Mouse (Mus musculus) 3T3-L1 (cell line): ENCODE results near the gene Gstm4.
"Not testable (repeated sequence)": the region's sequence is repeated elsewhere in the genome, so short reads cannot be mapped to it uniquely, and the experiment has no call there.

Experiments
- DNase-seq: peaks from one replicate; pipeline ENCODE4 v3.0.0-alpha.2; 2015; ENCODE audit warnings: low read depth, low spot score

Gstm4 gene

GRCm38 (mm10) chr3:108070295-108071293 is 25.9 kb upstream of the Gstm4 start:
- peak; percentile 71 for DNase-seq

- no peak for DNase-seq
Observed at GRCm38 (mm10) chr3:108069231-108069870, 24.7 kb upstream of the Gstm4 start.

- no peak for DNase-seq
Observed at GRCm38 (mm10) chr3:108068826-108069225, 24.1 kb upstream of the Gstm4 start.

DNA sequence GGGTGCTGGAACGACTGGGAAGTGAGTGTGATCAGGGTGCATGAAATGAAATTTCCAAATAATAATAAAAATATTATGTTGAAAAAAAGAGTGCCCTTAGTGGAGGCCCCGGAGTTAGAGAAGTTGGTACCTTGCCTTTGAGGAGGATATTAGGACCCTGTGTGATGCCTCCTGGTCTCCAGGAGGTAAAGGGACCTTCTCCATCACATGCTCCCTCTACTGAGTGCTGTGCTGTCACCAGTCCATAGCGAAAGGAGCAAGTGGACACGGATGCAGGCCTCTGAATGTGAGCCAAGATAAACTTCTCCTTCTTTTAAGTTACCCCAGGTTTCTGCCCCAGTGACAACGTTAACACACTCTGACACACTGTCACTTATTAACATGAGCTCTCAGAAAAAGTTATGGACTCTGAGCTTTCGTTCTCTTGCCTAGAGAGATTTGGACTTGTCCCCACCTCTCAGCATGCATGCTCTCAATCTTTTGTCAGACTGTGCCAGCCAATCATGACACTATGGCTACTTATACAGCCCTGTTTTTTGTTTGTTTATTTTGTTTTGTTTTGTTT is 22.8 kb upstream of the Gstm4 start:
- no peak for DNase-seq

DNA sequence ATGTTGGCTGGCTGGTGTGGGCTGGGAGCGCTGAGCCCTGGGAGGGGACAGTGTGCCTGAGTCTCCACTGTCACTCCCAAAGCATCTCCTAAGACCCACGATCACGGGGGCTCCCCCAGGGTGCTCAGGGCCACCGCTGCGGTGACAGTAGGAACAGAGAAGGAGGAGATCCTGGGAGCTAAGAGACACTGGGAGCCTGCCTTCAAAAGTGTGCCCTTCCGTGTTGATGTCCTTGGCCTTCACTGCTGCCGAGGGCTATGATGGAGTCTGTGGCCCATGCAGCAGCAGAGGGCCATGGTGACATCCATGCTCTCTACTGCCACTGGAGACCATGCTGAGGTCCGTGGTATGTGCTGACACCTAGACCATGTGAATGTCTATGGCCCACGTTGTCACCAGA is 20.9 kb upstream of the Gstm4 start:
- DNase-seq, result no peak

DNA sequence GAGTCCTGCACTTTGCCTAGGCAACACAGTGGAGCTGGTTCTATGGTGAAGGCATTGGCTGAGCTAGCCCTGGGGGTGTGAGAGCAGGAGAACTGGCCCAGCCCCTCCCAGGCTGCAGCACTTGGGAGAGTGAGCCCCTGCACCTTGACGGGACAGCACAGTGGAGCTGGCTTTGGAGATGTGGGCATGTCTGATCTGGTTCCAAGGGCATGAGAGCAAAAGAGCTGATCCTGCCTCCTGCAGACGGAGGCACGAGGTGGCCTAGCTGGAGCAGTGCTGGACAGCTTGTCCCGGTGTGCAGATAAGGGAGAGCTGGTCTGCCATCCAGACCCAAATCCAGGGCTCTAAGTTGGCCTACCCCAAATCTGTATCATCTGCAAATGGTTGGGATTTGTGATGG is 20.0 kb upstream of the Gstm4 start:
- no peak for DNase-seq

DNA sequence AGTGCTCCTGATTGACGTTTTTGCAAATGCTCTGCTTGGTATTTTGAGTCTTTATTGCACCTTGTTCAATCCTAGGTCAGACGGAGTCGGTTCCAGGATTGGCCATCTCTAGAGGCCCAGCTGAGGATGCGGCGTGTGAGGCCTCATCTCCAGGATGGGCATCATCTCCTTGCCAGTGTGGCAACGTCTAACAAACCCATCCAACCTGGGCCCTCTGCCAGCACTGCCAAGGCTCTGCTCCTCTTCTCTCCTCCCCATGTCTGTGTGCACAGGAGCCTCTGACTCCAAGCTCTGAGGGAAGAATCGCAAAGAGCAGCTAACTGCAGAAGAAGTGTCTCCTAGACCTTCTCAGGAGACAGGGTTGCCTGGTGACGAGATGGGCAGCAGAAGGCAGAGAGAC is 18.0 kb upstream of the Gstm4 start:
- no peak for DNase-seq

- DNase-seq, result peak; percentile 87
Observed at GRCm38 (mm10) chr3:108061420-108061819, 16.7 kb upstream of the Gstm4 start.

DNA sequence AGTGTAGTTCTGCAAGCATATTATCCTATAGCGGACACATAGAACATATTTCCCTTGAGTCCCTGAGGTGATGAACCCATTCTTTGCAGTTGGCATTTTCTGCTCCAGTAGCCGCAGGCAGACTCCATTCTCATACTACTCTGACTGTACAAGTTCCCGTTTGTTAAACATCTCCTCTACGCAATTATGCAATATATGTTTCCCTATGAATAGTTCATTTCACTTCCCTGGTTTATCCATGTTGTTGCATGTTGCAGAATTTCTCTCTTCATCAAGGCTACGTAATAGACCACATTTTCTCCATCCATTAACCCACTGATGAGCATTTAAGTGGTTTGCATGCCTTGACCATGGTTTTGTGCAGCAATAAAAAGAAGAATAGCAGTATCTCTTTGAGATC is 5.8 kb upstream of the Gstm4 start:
- DNase-seq, result no peak

DNA sequence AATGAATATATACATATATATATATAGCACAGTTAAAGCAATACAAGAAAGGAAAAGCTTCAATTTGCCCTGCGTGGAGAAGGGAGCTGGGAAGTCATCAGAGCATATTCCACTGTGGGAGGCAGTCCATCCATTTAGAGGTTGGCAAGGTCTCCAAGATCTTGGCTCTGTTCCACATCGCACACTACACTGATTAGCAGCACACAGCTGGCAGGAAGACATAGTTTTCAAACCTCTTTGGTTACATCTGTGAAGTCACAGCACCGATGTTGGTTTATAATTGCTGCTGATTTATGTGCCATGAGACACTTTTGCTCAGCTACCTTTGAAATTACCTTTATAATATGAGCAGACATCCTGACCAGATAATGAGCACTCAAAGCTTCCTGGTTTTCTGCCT is 3.6 kb upstream of the Gstm4 start:
- DNase-seq, result no peak

GRCm38 (mm10) chr3:108046944-108047655 is 2.4 kb upstream of the Gstm4 start:
- peak; percentile 54 for DNase-seq

DNA sequence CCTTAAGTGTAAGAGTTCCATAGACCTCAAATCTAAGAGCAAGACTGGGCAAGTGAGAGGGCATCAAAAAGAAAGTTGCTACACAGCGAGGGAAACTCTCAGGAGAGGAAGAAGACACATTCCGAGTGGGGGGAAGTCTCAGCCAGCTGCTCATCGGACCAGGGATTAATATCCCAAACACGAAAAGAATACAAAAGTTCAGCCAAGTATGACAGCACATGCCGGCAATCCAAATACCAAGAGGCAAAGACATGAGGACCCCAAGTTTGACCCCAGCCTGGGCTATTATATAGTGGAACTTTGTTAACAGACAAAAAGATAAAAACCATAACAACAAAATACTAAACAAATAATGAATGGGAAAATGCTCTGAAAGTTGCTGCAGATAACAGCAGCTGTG is 11.5 kb downstream of the Gstm4 start:
- DNase-seq, result no peak

GRCm38 (mm10) chr3:108032113-108032512 is 12.6 kb downstream of the Gstm4 start:
- DNase-seq, result no peak

- DNase-seq, result no peak
Observed at GRCm38 (mm10) chr3:108028641-108029365, 15.9 kb downstream of the Gstm4 start.

GRCm38 (mm10) chr3:108026597-108026996 is 18.1 kb downstream of the Gstm4 start:
- no peak for DNase-seq

DNA sequence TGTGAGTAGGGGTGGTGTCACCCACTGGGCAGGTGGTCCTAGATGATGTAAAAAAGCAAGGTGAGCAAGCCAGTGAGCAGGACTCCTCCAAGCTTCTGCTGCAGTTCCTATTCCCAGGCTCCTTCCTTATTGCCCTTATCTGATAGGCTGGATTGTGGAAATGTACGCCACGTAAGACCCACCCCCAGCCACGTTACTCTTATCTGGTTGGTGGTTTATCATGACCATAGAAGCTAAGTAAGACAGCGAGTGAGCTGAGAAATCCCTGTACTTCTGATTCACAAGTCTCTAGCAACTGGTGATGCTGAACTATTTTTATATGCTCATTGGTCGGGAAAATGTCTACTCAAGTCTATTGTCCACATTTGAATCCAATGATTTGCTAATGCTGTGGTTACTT is 18.6 kb downstream of the Gstm4 start:
- peak; percentile 43 for DNase-seq

GRCm38 (mm10) chr3:108025318-108025717 is 19.4 kb downstream of the Gstm4 start:
- DNase-seq, result no peak

GRCm38 (mm10) chr3:108022650-108023049 is 22.0 kb downstream of the Gstm4 start:
- no peak for DNase-seq

DNA sequence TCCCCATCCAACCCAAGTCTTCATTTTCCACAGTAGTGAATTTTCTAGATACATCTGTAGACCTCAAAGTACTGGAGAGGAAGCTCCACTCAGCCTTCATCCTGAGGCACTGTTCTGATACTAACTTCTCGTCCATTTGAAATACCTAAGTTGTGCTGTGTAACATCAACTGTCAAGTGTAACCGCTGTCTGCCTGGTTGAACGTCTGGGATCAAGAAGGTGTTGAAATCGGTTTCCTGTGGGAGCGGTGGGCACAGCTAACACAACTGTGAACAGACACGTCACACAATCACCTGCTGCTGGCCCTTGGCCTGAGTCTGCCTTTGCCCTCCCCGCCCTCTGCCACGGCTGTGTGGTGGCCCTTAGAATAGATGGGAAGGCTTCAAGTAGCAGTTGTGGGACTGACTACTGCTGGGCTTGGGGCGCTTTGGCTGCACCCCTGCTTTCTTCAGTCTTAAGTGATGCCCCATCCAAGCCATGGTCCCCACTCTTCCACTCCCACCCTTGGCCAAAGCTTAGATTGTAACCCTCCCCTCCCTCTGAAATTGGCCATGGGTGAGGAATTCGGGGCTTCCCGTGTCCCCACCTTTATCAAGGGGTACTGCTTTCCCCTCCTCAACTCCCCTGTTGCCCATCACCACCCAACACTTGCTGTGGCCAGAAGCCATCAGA is 24.2 kb downstream of the Gstm4 start:
- not testable (repeated sequence) for DNase-seq

GRCm38 (mm10) chr3:108019226-108019625 is 25.5 kb downstream of the Gstm4 start:
- DNase-seq, result not testable (repeated sequence)
